Mouse (Mus musculus) bone marrow macrophage, adult 2 months (primary cell): ENCODE measurements around the gene Hsd11b2. TPM values are rescaled to one million over a fixed set of nuclear protein-coding genes. Genes with fewer than 3 reads are reported as not detected.

Source experiments
- H3K27ac ChIP-seq: 2 replicates; pipeline ENCODE4 v1.5.1; 2012; ENCODE audit warnings: low read depth, low read length; ENCODE audit not compliant: insufficient read depth
- H3K4me1 ChIP-seq: 2 replicates; pipeline ENCODE4 v1.6.1; 2012; ENCODE audit warnings: low read length; ENCODE audit not compliant: control insufficient read depth, insufficient read depth
- H3K4me3 ChIP-seq: 2 replicates; pipeline ENCODE4 v1.5.1; 2012; ENCODE audit warnings: mild to moderate bottlenecking, low read length, moderate library complexity; ENCODE audit not compliant: insufficient read depth
- CTCF ChIP-seq: IDR thresholded peaks from 2 replicates; pipeline ENCODE4 v1.5.1; 2012; ENCODE audit warnings: low read depth, mild to moderate bottlenecking, low read length, moderate library complexity
- POLR2A ChIP-seq: IDR thresholded peaks from 2 replicates; pipeline ENCODE4 v1.6.1; 2012; ENCODE audit warnings: mild to moderate bottlenecking, low read depth, low read length, borderline replicate concordance
- polyA plus RNA-seq: library from polyadenylated mRNA; stranded (reverse); fragments of >200 nt; gene quantifications from 2 replicates; pipeline ENCODE4 v1.2.4, GENCODE M21; 2012; ENCODE audit not compliant: missing spikeins, insufficient read depth, insufficient read length

Gene Hsd11b2
- polyA plus RNA-seq, 1 experiment, result not detected

- TF ChIP-seq POLR2A (no peak), CTCF (no peak)
- Histone ChIP-seq H3K4me3 (peak overlapping the region; percentile 40), H3K27ac (peak overlapping the region; percentile 1; the same call in 1 of the 2 replicates), H3K4me1 (peaks cover 32% of the 10 kb centered on the region)
Observed at GRCm38 (mm10) chr8:105499787-105500186, 18.8 kb upstream of the Hsd11b2 start.

GRCm38 (mm10) chr8:105504617-105505016 is 13.9 kb upstream of the Hsd11b2 start:
- H3K4me3 ChIP-seq, result no peak overlapping the region
- H3K27ac ChIP-seq, result peak overlapping the region; percentile 28; the same call in 1 of the 2 replicates
- H3K4me1 ChIP-seq, result peaks cover 24% of the 10 kb centered on the region
- no peak for TF ChIP-seq POLR2A
- no peak for TF ChIP-seq CTCF

GRCm38 (mm10) chr8:105506977-105507376 is 11.6 kb upstream of the Hsd11b2 start:
- Histone ChIP-seq H3K4me3 (no peak overlapping the region), H3K27ac (no peak overlapping the region), H3K4me1 (peaks cover 28% of the 10 kb centered on the region)
- TF ChIP-seq CTCF, result no peak
- no peak for TF ChIP-seq POLR2A

- TF ChIP-seq CTCF, result no peak
- no peak for TF ChIP-seq POLR2A
- no peak overlapping the region for H3K4me3 ChIP-seq
- no peak overlapping the region for H3K27ac ChIP-seq
- peaks cover 26% of the 10 kb centered on the region for H3K4me1 ChIP-seq
Observed at GRCm38 (mm10) chr8:105508758-105509157, 9.8 kb upstream of the Hsd11b2 start.

- peaks cover 22% of the 10 kb centered on the region for H3K4me1 ChIP-seq
- no peak for TF ChIP-seq CTCF
- no peak for TF ChIP-seq POLR2A
- no peak overlapping the region for H3K27ac ChIP-seq
- no peak overlapping the region for H3K4me3 ChIP-seq
Observed at GRCm38 (mm10) chr8:105509997-105510735, 8.4 kb upstream of the Hsd11b2 start.

GRCm38 (mm10) chr8:105514194-105514593 is 4.4 kb upstream of the Hsd11b2 start:
- H3K27ac ChIP-seq, result no peak overlapping the region
- TF ChIP-seq CTCF (no peak), POLR2A (no peak)
- H3K4me3 ChIP-seq, result no peak overlapping the region
- peaks cover 24% of the 10 kb centered on the region for H3K4me1 ChIP-seq

- no peak overlapping the region for H3K4me3 ChIP-seq
- peaks cover 20% of the 10 kb centered on the region for H3K4me1 ChIP-seq
- H3K27ac ChIP-seq, result no peak overlapping the region
- TF ChIP-seq CTCF, result no peak
- no peak for TF ChIP-seq POLR2A
Observed at GRCm38 (mm10) chr8:105514656-105515055, 3.9 kb upstream of the Hsd11b2 start.

- Histone ChIP-seq H3K27ac (no peak overlapping the region), H3K4me3 (no peak overlapping the region), H3K4me1 (peaks cover 12% of the 10 kb centered on the region)
- no peak for TF ChIP-seq POLR2A
- peak; percentile 56 for TF ChIP-seq CTCF
Observed at GRCm38 (mm10) chr8:105516018-105516645, 2.4 kb upstream of the Hsd11b2 start.

- Histone ChIP-seq H3K4me1 (peaks cover 12% of the 10 kb centered on the region), H3K27ac (no peak overlapping the region), H3K4me3 (no peak overlapping the region)
- TF ChIP-seq CTCF (no peak), POLR2A (no peak)
Observed at GRCm38 (mm10) chr8:105517346-105517745, 1.2 kb upstream of the Hsd11b2 start.

GRCm38 (mm10) chr8:105519591-105519990 is 1.0 kb downstream of the Hsd11b2 start:
- Histone ChIP-seq H3K27ac (no peak overlapping the region), H3K4me1 (peaks cover 8% of the 10 kb centered on the region), H3K4me3 (no peak overlapping the region)
- TF ChIP-seq POLR2A, result no peak
- no peak for TF ChIP-seq CTCF
